Mouse (Mus musculus) T-helper 2 cell (primary cell): ENCODE results near the gene Gab2.

Experiments used
- in situ Hi-C: fragments of 300-600 bp; cut with MboI, MseI; formaldehyde crosslinking; loops from one replicate; pipeline ENCODE4 v1.15.1; 2025; ENCODE audit warnings: high pct_unique_total_duplicates

Gab2 gene

GRCm38 (mm10) chr7:97081242-97081958, at the start of gene Gab2:
Gab2 (plus strand) TSS chr7:97081586.
- in situ Hi-C loops = loop anchor here (5.0 kb wide), 1 partner anchor 104 kb away; no protein-coding TSS in a partner anchor

GRCm38 (mm10) chr7:97032412-97032811, 49.0 kb upstream of the Gab2 start:
- in situ Hi-C loops = no loop called here

GRCm38 (mm10) chr7:97039641-97040040, 41.7 kb upstream of the Gab2 start:
- in situ Hi-C loops = no loop called here

GRCm38 (mm10) chr7:97041868-97042449, 39.4 kb upstream of the Gab2 start:
- in situ Hi-C loops = no loop called here

DNA sequence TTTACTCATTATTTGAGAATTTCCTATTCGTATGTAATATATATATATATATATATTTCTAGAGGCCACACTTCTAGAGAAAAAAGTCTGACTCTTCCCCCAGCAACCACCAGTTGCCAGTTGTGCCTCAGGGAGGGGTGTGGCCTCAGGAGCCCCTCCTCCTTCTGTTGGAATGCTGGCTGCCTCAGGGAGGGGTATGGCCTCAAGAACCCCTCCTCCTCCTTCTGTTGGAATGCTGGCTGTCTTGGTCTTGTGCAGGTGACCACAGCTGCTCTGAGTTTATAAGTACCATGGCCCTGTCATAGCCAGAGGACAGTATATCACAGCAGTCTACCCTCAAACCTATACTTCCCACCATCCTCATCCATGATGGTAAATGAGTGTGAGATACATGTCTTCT, 38.4 kb upstream of the Gab2 start:
- in situ Hi-C loops = no loop called here

DNA sequence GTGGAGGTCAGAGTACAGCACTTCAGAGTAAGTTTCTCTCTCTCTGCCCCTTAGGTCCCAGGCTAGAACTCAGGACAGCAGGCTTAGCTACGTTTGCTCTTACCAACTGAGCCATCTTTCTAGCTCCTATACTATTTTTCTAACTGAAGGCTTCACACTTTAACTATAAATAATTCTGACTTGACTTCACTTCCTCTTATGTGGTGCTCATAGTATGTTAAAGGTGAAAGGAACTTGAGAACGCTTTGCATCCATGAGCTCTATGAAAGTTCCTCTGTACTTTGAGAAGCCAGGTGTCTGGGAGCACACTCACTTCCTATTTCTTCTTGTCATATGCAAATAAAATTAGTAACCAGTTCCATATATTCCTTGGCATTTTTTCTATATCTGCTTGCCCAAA, 20.4 kb upstream of the Gab2 start:
- in situ Hi-C loops = no loop called here

DNA sequence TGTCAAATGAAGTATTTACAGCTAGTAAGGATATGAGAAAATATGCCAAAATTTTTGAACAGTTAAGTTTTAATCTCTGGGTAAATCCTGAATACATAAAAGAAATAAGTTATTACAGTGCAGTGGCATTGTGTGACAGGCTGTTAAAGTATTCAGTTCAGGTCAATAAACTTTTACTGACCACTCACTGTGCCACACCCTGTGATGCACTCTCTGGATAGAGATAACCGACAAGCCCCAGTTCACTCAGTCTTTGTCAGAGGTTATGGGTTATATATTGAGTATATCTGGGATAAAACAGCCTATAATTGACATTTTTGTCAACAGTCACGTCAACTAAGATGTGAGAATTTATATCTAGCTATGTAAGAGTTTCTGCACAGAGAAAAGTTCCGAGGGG, 9.9 kb upstream of the Gab2 start:
- in situ Hi-C loops = no loop called here

- in situ Hi-C loops = no loop called here
Observed at GRCm38 (mm10) chr7:97072061-97072460, 9.3 kb upstream of the Gab2 start.

DNA sequence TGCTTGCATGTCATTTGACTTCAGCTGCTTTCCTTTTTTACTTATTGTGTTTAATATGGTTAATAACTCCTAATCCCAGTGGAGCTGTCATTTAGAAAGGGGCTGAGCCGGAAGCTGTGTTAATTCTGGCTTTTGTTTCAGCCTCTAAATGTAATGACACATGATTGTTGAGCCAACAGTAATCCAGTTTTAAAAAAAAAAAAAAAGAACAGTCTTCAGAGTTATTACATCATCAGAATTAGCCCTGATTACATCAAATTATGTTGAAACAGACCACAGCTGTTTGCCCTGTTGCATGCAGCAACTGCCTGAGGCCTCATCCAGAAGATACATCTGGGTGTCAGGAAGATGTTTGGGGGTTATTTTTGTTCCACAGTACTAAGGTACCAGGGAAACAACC, 6.4 kb upstream of the Gab2 start:
- in situ Hi-C loops = no loop called here

DNA sequence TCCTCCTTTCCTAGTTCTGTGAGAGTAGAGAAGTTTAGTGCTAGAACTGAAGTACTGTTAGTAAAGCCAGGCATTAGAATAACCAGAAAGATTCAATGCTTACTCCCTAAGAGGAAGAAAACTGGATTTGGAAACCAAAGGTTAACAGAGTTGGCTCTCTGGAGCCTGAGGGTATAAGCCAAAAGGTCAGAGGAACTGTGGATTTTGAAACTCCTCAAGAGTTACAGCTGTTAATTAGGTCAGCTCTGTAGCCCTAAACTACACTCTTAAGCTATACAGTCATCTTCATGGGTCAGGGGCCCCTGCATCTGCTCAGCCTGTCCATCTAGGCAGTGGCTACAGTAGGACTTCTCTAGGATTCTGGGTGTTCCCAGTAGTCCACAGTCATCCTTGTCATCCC, 4.4 kb upstream of the Gab2 start:
- in situ Hi-C loops = no loop called here

DNA sequence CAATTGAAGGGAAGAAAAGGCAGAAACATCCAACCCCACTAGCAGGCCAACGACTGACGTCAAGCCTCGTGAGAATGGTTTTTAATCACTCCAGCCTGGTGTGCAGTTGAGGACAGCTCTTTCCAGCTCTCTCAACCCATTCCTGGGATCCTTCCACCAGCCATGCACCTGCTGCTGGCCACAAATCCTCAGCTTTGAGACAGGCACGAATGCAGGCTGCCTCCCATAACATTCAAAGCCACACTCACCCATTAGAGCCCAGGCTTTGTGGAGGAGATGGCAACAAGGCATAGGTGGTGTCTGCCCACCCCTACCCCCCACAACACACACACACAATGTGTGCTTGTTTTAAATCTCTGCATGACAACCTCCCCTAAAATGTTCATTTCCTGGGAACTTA, 2.7 kb upstream of the Gab2 start:
- in situ Hi-C loops = no loop called here

GRCm38 (mm10) chr7:97079145-97079544, 2.2 kb upstream of the Gab2 start:
- in situ Hi-C loops = no loop called here

- in situ Hi-C loops = loop anchor here (5.0 kb wide), 1 partner anchor 103 kb away; no protein-coding TSS in a partner anchor
Observed at GRCm38 (mm10) chr7:97079651-97080365, 1.6 kb upstream of the Gab2 start.

GRCm38 (mm10) chr7:97080621-97081241, 655 bp upstream of the Gab2 start:
- in situ Hi-C loops = loop anchor here (5.0 kb wide), 1 partner anchor 103 kb away; no protein-coding TSS in a partner anchor

GRCm38 (mm10) chr7:97081959-97082218, 503 bp downstream of the Gab2 start:
- in situ Hi-C loops = loop anchor here (5.0 kb wide), 1 partner anchor 105 kb away; no protein-coding TSS in a partner anchor

DNA sequence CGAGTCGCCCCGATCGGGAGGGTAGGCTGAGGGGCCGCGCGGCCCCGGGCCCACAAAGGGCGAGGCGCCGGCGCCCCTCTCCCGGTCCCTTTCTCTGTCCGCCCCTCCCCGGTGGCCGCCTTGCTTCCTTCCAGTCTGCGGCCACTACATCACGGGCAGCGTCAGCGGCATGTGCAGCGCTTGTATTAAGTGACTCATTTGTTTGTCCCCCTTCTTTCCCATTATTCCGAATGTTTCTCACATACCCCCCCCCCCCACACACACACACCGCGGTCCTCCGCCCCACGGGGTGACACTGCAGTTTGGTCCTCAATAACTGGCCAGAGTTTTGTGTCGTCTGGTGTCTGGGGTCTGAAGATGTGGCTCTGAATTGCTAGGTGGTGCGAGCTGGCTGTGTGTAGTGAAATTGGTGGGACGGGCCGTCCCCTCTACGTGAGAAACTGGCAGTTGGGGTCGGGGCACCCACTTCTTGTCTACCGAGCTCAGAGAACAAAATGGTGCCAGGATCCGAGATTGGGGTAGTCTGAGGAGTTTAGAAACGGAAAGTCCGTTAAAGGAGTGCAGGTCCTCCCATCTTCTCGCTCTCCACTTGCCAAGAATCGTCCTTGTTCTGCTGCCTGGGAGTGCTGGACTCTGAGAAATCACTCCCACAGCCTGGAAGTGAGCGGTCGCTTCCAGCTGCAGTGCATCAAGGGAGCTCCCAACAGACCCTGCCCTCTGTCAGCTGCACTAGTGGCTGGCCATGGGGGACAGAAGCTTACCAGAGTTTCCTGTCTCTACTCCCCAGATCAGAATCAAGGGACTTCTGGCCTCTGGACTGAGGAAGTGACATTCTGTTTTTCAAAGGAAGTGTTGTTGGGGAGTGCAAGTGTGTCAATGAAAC, 1.1 kb downstream of the Gab2 start:
- in situ Hi-C loops = loop anchor here (5.0 kb wide), 1 partner anchor 105 kb away; no protein-coding TSS in a partner anchor

- in situ Hi-C loops = loop anchor here (5.0 kb wide), 1 partner anchor 106 kb away; no protein-coding TSS in a partner anchor
Observed at GRCm38 (mm10) chr7:97083579-97083978, 2.2 kb downstream of the Gab2 start.

DNA sequence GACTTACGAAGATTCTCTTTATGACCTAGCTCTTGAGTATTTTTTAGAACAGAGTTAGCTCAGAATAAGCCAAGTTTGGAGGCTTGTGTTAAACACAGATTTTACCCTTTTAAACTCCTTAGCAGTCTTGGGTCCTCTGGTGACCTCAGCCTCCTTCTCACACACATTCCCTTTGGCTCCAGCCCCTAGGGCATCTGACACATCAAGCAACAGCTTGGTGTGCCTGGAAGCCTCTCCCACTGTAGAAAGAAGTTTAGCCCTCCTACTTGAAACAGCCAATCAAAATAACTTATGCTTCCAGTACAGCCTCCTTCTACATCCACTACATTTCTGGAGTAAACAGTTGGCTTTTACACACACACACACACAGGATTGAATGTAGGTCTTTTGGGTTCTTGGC, 2.8 kb downstream of the Gab2 start:
- in situ Hi-C loops = loop anchor here (5.0 kb wide), 1 partner anchor 107 kb away; no protein-coding TSS in a partner anchor

DNA sequence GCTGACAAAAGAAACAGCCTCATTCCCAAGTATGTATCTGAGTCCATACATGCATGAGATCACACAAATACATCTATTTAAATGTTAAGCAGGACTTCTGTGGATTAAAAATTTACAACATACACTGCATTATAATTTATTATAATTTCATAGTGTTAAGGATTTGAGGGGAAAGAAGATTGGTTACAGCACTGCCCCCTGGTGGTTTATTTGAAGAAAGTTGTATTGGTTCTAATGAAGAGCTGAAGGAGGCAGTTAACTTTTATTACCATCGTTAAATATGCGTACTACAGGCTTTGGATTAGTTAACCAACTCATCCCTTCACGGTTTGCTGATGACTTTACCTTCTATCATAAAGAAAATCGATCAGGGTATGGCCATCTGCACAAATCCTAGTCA, 3.9 kb downstream of the Gab2 start:
- in situ Hi-C loops = no loop called here

DNA sequence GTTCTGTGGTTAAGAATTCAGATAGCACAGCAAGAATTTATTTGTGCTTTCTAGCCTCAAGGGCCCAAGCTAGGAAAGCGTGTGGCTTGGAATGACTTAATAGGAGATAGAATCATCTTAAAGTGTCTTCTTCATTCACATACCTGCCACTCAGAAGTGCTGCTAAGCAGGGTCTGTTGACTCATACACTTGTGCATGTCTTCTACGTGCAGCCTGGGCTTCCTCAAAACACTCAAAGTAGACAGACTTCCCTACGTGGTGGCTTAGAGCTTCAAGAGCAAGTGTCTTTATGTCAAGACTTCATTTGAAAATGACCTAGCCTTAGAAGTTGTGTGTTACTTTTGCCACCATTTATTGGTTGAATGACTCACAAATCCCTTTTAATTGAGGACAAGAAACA, 12.9 kb downstream of the Gab2 start:
- in situ Hi-C loops = no loop called here

- in situ Hi-C loops = no loop called here
Observed at GRCm38 (mm10) chr7:97108119-97108518, 26.7 kb downstream of the Gab2 start.
